Mouse (Mus musculus): ENCODE data around the gene Smg9. TPM values are rescaled to one million over a fixed set of nuclear protein-coding genes. Genes with fewer than 3 reads are reported as not detected.

The Smg9 gene
- total and polyA plus RNA-seq, 3 experiments = 54.6 to 95.3 TPM; not detected in 1

- no peak overlapping the region for H3K4me3 ChIP-seq (ENCODE audit: control insufficient read depth in 1 of 2, insufficient read depth in 1 of 2, low read depth in 2 of 2, low read length in 2 of 2)
- H3K9ac ChIP-seq (ENCODE audit: control insufficient read depth, low read depth, low read length, poor library complexity, severe bottlenecking) = no peak overlapping the region
- H3K4me1 ChIP-seq (ENCODE audit: control insufficient read depth in 1 of 2, insufficient read depth in 2 of 2, low read length in 2 of 2) = peaks cover 15 to 63% of the 10 kb centered on the region in 2 experiments
- H3K27ac ChIP-seq (ENCODE audit: control insufficient read depth, low read depth, low read length) = no peak overlapping the region
- no peak for DNase-seq (ENCODE audit: low read depth, low spot score)
- H3K36me3 ChIP-seq (ENCODE audit: control insufficient read depth in 1 of 2, insufficient read depth in 2 of 2, low read length in 2 of 2) = peaks cover 2 to 46% of the 10 kb centered on the region in 2 experiments
- no peaks in the 10 kb centered on the region for H3K9me3 ChIP-seq (replicated peaks; ENCODE audit: insufficient read depth, low read length)
- no peak for TF ChIP-seq NELFE (IDR thresholded peaks at IDR 0.05; ENCODE audit: low read depth, low read length)
- no peak for TF ChIP-seq GATA1 (IDR thresholded peaks at IDR 0.05; ENCODE audit: low read depth, low read length)
- no peak for TF ChIP-seq CHD2 (IDR thresholded peaks at IDR 0.05; ENCODE audit: low read length)
- TF ChIP-seq UBTF (IDR thresholded peaks at IDR 0.05; ENCODE audit: borderline replicate concordance, insufficient read depth, low read depth, low read length) = no peak
- TF ChIP-seq MAZ (IDR thresholded peaks at IDR 0.05; ENCODE audit: low read depth, low read length) = no peak
- no peak for TF ChIP-seq MAX (IDR thresholded peaks at IDR 0.05; ENCODE audit: low read length)
- TF ChIP-seq ZMIZ1 (IDR thresholded peaks at IDR 0.05; ENCODE audit: low read depth, low read length) = no peak
- no peak for TF ChIP-seq SIN3A (IDR thresholded peaks at IDR 0.05; ENCODE audit: low read length)
- TF ChIP-seq POLR2A (IDR thresholded peaks at IDR 0.05; ENCODE audit: control insufficient read depth in 1 of 2, insufficient read depth in 1 of 2, low read depth in 1 of 2, low read length in 2 of 2, poor library complexity in 1 of 2) = no peak
- no peak for TF ChIP-seq MYB (IDR thresholded peaks at IDR 0.05; ENCODE audit: low read depth, low read length)
- no peaks in the 10 kb centered on the region for H3K27me3 ChIP-seq (ENCODE audit: control insufficient read depth in 1 of 2, insufficient read depth in 2 of 2, low read length in 2 of 2)
- no peaks in the 10 kb centered on the region for H3K79me2 ChIP-seq (ENCODE audit: control insufficient read depth, insufficient read depth, low read length, poor library complexity)
Observed at GRCm38 (mm10) chr7:24390512-24390911, 8.9 kb upstream of the Smg9 start.

DNA sequence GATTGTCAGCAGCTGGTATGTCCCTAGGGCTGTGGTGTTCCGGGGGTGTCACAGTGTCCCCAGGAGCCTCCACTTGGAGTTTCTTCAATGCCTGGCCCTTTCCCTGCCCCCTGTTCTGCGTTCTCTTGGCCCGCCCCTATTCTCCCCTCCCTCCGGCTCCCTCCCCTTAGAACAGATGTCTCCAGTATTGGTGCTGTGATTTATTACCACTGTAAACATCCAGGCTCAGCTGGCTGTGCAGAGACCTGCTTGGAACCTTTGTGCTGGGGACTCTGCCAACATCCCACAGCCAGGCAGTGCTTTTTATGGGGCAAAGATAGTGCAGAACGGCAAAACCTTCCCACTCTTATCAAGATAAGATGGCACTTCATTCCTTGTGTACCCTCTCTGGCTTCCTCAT lies 8.3 kb upstream of the Smg9 start:
- no peak overlapping the region for H3K4me3 ChIP-seq (ENCODE audit: control insufficient read depth in 1 of 2, insufficient read depth in 1 of 2, low read depth in 2 of 2, low read length in 2 of 2)

DNA sequence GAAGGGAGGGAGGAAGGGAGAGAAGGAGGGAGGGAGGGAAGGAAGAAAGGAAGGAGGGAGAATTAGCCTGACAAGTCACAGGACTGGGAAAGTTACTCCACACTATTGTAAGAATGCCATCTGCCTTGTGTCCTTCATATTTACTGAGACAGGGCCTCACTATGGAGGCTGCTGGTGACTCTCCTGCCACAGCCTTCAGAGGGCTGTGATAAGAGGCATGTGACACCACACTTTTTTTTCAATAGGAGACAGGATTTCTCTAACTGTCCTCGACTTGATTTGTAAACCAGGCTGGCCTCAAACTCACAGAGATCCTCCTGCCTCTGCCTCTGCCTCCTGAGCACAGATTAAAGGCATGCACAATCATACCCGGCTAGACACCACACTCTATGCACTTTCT lies 7.7 kb upstream of the Smg9 start:
- Histone ChIP-seq H3K9ac (ENCODE audit: control insufficient read depth, low read depth, low read length, poor library complexity, severe bottlenecking) (no peak overlapping the region), H3K36me3 (ENCODE audit: control insufficient read depth in 1 of 2, insufficient read depth in 2 of 2, low read length in 2 of 2) (peaks cover 0 to 47% of the 10 kb centered on the region in 2 experiments; a peak in 2 of 4 replicates), H3K9me3 (replicated peaks; ENCODE audit: insufficient read depth, low read length) (no peaks in the 10 kb centered on the region), H3K27me3 (ENCODE audit: control insufficient read depth in 1 of 2, insufficient read depth in 2 of 2, low read length in 2 of 2) (no peaks in the 10 kb centered on the region), H3K4me1 (ENCODE audit: control insufficient read depth in 1 of 2, insufficient read depth in 2 of 2, low read length in 2 of 2) (peaks cover 20 to 65% of the 10 kb centered on the region in 2 experiments), H3K79me2 (ENCODE audit: control insufficient read depth, insufficient read depth, low read length, poor library complexity) (peaks cover 2% of the 10 kb centered on the region; the same call in 1 of the 2 replicates), H3K4me3 (ENCODE audit: control insufficient read depth in 1 of 2, insufficient read depth in 1 of 2, low read depth in 2 of 2, low read length in 2 of 2) (no peak overlapping the region), H3K27ac (ENCODE audit: control insufficient read depth, low read depth, low read length) (no peak overlapping the region)
- no peak for DNase-seq (ENCODE audit: low read depth, low spot score)
- TF ChIP-seq MXI1 (IDR thresholded peaks at IDR 0.05; ENCODE audit: low read depth, low read length) (no peak), CHD1 (IDR thresholded peaks at IDR 0.05; ENCODE audit: low read depth, low read length) (no peak), ZKSCAN1 (IDR thresholded peaks at IDR 0.05; ENCODE audit: low read depth, low read length) (no peak), CTCF (IDR thresholded peaks at IDR 0.05 in 2 of 3, conservative IDR thresholded peaks at IDR 0.05 in 1 of 3; ENCODE audit: control insufficient read depth in 1 of 3, insufficient read depth in 1 of 3, low read depth in 2 of 3, low read length in 3 of 3, poor library complexity in 1 of 3, severe bottlenecking in 1 of 3) (no peak), NRF1 (IDR thresholded peaks at IDR 0.05; ENCODE audit: insufficient read depth, low read depth, low read length, poor library complexity, severe bottlenecking) (no peak), ZMIZ1 (IDR thresholded peaks at IDR 0.05; ENCODE audit: low read depth, low read length) (no peak), TCF12 (IDR thresholded peaks at IDR 0.05; ENCODE audit: low read depth, low read length) (no peak), HCFC1 (IDR thresholded peaks at IDR 0.05; ENCODE audit: low read depth, low read length) (no peak), ELF1 (IDR thresholded peaks at IDR 0.05; ENCODE audit: low read depth, low read length) (no peak), RAD21 (IDR thresholded peaks at IDR 0.05; ENCODE audit: low read depth, low read length) (no peak), JUND (IDR thresholded peaks at IDR 0.05; ENCODE audit: low read depth, low read length) (no peak), POLR2AphosphoS5 (IDR thresholded peaks at IDR 0.05; ENCODE audit: borderline replicate concordance, low read depth, low read length) (no peak), BHLHE40 (IDR thresholded peaks at IDR 0.05; ENCODE audit: borderline replicate concordance, low read depth, low read length) (peak; percentile 33; the same call in 1 of the 2 replicates), USF1 (IDR thresholded peaks at IDR 0.05; ENCODE audit: low read depth, low read length) (peak; percentile 65; the same call in 1 of the 2 replicates), ETS1 (IDR thresholded peaks at IDR 0.05; ENCODE audit: low read depth, low read length) (no peak), ZC3H11A (IDR thresholded peaks at IDR 0.05; ENCODE audit: low read depth, low read length) (no peak), GATA1 (IDR thresholded peaks at IDR 0.05; ENCODE audit: low read depth, low read length) (peak; percentile 31; the same call in 1 of the 2 replicates), CHD2 (IDR thresholded peaks at IDR 0.05; ENCODE audit: low read length) (no peak), GABPA (IDR thresholded peaks at IDR 0.05; ENCODE audit: low read depth, low read length) (no peak)

More for the DNA sequence above, 8.3 kb upstream of the Smg9 start:
- Histone ChIP-seq H3K79me2 (ENCODE audit: control insufficient read depth, insufficient read depth, low read length, poor library complexity) (no peaks in the 10 kb centered on the region), H3K9me3 (replicated peaks; ENCODE audit: insufficient read depth, low read length) (no peaks in the 10 kb centered on the region), H3K27me3 (ENCODE audit: control insufficient read depth in 1 of 2, insufficient read depth in 2 of 2, low read length in 2 of 2) (no peaks in the 10 kb centered on the region), H3K9ac (ENCODE audit: control insufficient read depth, low read depth, low read length, poor library complexity, severe bottlenecking) (no peak overlapping the region), H3K27ac (ENCODE audit: control insufficient read depth, low read depth, low read length) (no peak overlapping the region), H3K36me3 (ENCODE audit: control insufficient read depth in 1 of 2, insufficient read depth in 2 of 2, low read length in 2 of 2) (peaks cover 0 to 46% of the 10 kb centered on the region in 2 experiments; a peak in 2 of 4 replicates), H3K4me1 (ENCODE audit: control insufficient read depth in 1 of 2, insufficient read depth in 2 of 2, low read length in 2 of 2) (peaks cover 20 to 65% of the 10 kb centered on the region in 2 experiments)
- DNase-seq (ENCODE audit: low read depth, low spot score) = no peak
- TF ChIP-seq MAX (IDR thresholded peaks at IDR 0.05; ENCODE audit: low read length) = no peak
- no peak for TF ChIP-seq ZNF384 (IDR thresholded peaks at IDR 0.05; ENCODE audit: low read depth, low read length)
